Mouse (Mus musculus): ENCODE data around the gene Acaca. TPM values are rescaled to one million over a fixed set of nuclear protein-coding genes. Genes with fewer than 3 reads are reported as not detected.

Gene Acaca
- polyA plus RNA-seq, 1 experiment: 38.5 TPM

DNA sequence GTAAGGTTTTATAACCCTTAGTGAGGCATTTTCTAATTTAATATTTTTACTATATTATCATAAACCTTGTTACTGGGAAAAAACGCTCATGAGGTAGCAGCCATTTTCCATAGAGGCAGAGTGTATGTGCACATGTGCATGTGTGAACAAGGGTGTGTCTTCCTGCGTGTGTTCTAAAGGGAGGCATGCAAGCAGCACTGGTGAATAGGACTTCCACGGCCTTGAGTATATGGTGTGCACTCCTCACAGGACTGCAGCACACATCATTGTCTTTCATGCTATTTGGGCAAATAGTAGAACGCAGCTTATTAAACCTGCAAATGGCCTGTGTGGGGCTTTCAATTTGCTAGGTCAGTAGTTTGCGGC is 297.1 kb downstream of the Acaca start:
- WGBS: 80% methylated on average over 5 of the region's 5 CpGs
- Histone ChIP-seq H3K27ac (ENCODE audit: insufficient read depth, low read depth, low read length) (no peak overlapping the region), H3K4me3 (ENCODE audit: insufficient read depth, low read depth, low read length) (no peak overlapping the region), H3K4me1 (ENCODE audit: control insufficient read depth, insufficient read depth, low read length) (peaks cover 16% of the 10 kb centered on the region; the same call in 1 of the 2 replicates), H3K36me3 (ENCODE audit: control insufficient read depth, insufficient read depth, low read length) (no peaks in the 10 kb centered on the region), H3K27me3 (replicated peaks; ENCODE audit: control insufficient read depth, insufficient read depth, low read length) (no peaks in the 10 kb centered on the region)
- TF ChIP-seq CTCF (conservative IDR thresholded peaks at IDR 0.05; ENCODE audit: insufficient read depth, insufficient read length, low read depth, low read length) (no peak), POLR2A (IDR thresholded peaks at IDR 0.05; ENCODE audit: low read depth, low read length) (no peak)
- no peak for DNase-seq

DNA sequence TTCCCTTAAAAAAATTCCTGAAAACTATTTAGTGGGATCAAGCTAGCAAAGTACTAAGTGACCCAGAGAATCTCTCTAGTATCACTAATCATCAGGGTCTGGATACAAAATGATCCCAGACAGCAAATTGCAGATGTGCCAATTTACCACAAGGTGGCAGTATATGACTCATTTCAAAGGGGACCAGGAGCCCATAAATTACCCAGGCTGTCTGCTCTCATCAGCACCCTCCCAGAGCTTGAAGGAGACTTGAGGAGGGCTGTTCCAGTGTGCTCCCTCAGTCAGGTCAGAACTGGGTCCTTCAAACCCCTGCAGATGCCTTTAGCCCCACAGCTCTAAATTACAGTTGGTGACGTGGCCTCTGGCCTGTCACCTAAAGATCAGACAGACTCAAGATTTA is 300.1 kb downstream of the Acaca start:
- peaks cover 16% of the 10 kb centered on the region; the same call in 1 of the 2 replicates for H3K4me1 ChIP-seq (ENCODE audit: control insufficient read depth, insufficient read depth, low read length)
- no peaks in the 10 kb centered on the region for H3K36me3 ChIP-seq (ENCODE audit: control insufficient read depth, insufficient read depth, low read length)
- no peaks in the 10 kb centered on the region for H3K27me3 ChIP-seq (replicated peaks; ENCODE audit: control insufficient read depth, insufficient read depth, low read length)
- H3K4me3 ChIP-seq (ENCODE audit: insufficient read depth, low read depth, low read length): no peak overlapping the region
- WGBS: 67% methylated on average over 1 of the region's 1 CpGs
- TF ChIP-seq CTCF (conservative IDR thresholded peaks at IDR 0.05; ENCODE audit: insufficient read depth, insufficient read length, low read depth, low read length): peak; percentile 61
- TF ChIP-seq POLR2A (IDR thresholded peaks at IDR 0.05; ENCODE audit: low read depth, low read length): no peak
- no peak overlapping the region for H3K27ac ChIP-seq (ENCODE audit: insufficient read depth, low read depth, low read length)
- DNase-seq: peak; percentile 68

DNA sequence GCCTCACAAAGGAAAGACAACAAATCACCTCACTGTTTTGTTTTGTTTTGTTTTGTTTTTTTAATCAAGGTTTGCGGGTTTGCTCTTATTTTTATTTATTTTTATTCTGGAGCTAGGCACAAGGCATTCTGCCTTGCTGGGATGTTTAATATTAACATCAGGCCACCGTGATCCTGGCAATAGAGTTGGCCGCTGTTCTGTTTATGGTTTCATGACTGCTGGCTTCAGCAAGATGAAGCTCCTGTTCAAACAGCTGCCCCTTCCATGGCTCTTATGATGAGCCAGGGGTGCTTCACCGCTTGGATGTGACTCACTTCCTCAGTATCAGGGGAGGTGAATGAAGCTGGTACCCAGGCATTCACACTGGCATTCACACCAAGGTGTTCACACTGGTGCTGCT is 300.9 kb downstream of the Acaca start:
- Histone ChIP-seq H3K36me3 (ENCODE audit: control insufficient read depth, insufficient read depth, low read length) (no peaks in the 10 kb centered on the region), H3K4me3 (ENCODE audit: insufficient read depth, low read depth, low read length) (no peak overlapping the region), H3K27me3 (replicated peaks; ENCODE audit: control insufficient read depth, insufficient read depth, low read length) (no peaks in the 10 kb centered on the region), H3K27ac (ENCODE audit: insufficient read depth, low read depth, low read length) (0 out of 2 replicates have a peak overlapping the region, but pooled peaks have one; percentile 1), H3K4me1 (ENCODE audit: control insufficient read depth, insufficient read depth, low read length) (peaks cover 16% of the 10 kb centered on the region; the same call in 1 of the 2 replicates)
- peak; percentile 65 for DNase-seq
- TF ChIP-seq CTCF (conservative IDR thresholded peaks at IDR 0.05; ENCODE audit: insufficient read depth, insufficient read length, low read depth, low read length): no peak
- no peak for TF ChIP-seq POLR2A (IDR thresholded peaks at IDR 0.05; ENCODE audit: low read depth, low read length)
- WGBS: 51% methylated on average over 4 of the region's 4 CpGs

DNA sequence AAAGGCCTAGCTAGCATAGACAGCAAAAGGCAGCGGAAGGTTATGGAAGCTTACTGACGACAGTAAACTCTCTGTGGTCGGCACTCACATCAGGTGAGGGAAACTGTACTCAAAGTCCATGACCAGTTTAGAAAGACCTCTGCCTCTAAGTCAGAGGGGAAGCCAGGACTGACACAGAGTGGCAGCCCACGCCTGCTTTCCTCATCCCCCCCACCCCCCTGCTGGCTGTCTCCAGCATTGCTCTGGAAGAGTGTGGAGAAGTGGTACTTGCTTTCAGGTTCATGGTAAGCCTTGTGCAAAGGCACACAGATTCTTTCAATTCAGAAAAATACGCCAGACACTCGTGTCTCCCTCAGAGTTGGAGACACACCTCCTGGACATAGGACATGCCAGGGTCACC is 305.4 kb downstream of the Acaca start:
- Histone ChIP-seq H3K36me3 (ENCODE audit: control insufficient read depth, insufficient read depth, low read length) (no peaks in the 10 kb centered on the region; the same call in 1 of the 2 replicates), H3K27me3 (replicated peaks; ENCODE audit: control insufficient read depth, insufficient read depth, low read length) (no peaks in the 10 kb centered on the region), H3K27ac (ENCODE audit: insufficient read depth, low read depth, low read length) (no peak overlapping the region), H3K4me1 (ENCODE audit: control insufficient read depth, insufficient read depth, low read length) (peaks cover 4% of the 10 kb centered on the region; the same call in 1 of the 2 replicates), H3K4me3 (ENCODE audit: insufficient read depth, low read depth, low read length) (no peak overlapping the region)
- TF ChIP-seq POLR2A (IDR thresholded peaks at IDR 0.05; ENCODE audit: low read depth, low read length): no peak
- peak; percentile 26; the same call in 1 of the 2 replicates for TF ChIP-seq CTCF (conservative IDR thresholded peaks at IDR 0.05; ENCODE audit: insufficient read depth, insufficient read length, low read depth, low read length)
- 65% methylated on average over 6 of the region's 6 CpGs for WGBS
- no peak for DNase-seq

DNA sequence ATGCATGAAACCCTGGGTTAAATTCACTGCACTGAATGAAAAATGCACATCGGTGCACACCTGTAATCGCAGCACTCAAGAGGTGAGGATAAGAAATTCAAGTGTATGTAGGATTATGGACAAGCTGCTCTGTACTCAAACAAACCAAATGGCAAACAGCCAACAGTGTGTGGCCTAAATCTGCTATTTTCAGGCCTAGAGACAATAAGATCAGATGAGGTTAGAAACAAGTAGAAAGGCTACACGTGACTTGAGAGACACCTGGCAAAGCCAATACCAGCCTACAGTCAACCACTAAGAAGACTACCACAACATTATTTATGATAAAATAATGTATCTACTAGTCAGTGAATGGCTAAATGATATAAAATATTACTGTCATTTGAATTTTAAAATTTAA is 310.9 kb downstream of the Acaca start:
- Histone ChIP-seq H3K36me3 (ENCODE audit: control insufficient read depth, insufficient read depth, low read length) (peaks cover 2% of the 10 kb centered on the region; the same call in 1 of the 2 replicates), H3K27ac (ENCODE audit: insufficient read depth, low read depth, low read length) (no peak overlapping the region), H3K4me3 (ENCODE audit: insufficient read depth, low read depth, low read length) (no peak overlapping the region), H3K4me1 (ENCODE audit: control insufficient read depth, insufficient read depth, low read length) (peaks cover 8% of the 10 kb centered on the region; the same call in 1 of the 2 replicates), H3K27me3 (replicated peaks; ENCODE audit: control insufficient read depth, insufficient read depth, low read length) (no peaks in the 10 kb centered on the region)
- TF ChIP-seq CTCF (conservative IDR thresholded peaks at IDR 0.05; ENCODE audit: insufficient read depth, insufficient read length, low read depth, low read length): no peak
- no peak for DNase-seq
- 77% methylated on average over 3 of the region's 3 CpGs for WGBS

DNA sequence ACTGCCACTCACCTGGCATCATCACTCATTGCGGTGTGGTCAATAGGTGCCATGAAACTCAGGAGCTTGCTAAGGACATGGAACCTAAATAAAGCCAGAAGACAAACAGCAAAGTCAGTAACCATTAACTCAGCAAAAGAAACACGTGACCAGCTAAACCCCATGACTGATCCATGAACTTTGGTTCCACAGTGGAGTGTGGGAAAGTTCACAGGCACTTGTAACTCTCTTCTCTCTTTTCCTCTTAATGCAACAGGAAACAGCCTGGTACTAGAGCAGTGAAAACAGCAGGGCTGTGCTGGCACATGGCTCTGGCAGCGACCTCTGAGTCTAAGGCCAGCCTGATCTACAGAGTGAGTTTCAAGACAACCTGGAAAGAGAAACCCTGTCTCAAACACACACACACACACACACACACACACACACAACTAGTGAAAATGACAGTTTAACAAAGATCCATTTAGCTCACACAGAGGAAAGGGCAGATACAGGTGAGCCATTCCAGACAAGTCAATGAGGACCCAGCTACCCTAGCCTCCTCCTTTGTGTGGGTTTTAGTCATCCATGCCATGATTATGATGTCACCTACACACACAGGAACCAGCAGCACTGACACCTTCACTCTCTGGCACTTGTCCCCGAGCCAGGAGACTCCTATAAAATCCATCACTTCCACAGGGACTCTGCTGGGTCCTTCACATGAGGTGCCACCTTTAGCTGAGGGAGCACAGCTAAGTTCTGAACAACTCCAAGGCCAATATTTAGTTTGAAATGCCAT is 313.3 kb downstream of the Acaca start:
- no peaks in the 10 kb centered on the region for H3K27me3 ChIP-seq (replicated peaks; ENCODE audit: control insufficient read depth, insufficient read depth, low read length)
- peaks cover 8% of the 10 kb centered on the region; the same call in 1 of the 2 replicates for H3K4me1 ChIP-seq (ENCODE audit: control insufficient read depth, insufficient read depth, low read length)
- peak; percentile 89 for DNase-seq
- peaks cover 3% of the 10 kb centered on the region; the same call in 1 of the 2 replicates for H3K36me3 ChIP-seq (ENCODE audit: control insufficient read depth, insufficient read depth, low read length)
- H3K27ac ChIP-seq (ENCODE audit: insufficient read depth, low read depth, low read length): peak overlapping the region; percentile 66
- peak overlapping the region; percentile 38 for H3K4me3 ChIP-seq (ENCODE audit: insufficient read depth, low read depth, low read length)
- 53% methylated on average over 4 of the region's 4 CpGs for WGBS
- TF ChIP-seq CTCF (conservative IDR thresholded peaks at IDR 0.05; ENCODE audit: insufficient read depth, insufficient read length, low read depth, low read length): no peak

Other genes starting within 250 kb of the Acaca start
- 5.5 and 7.2 TPM in 2 replicates for gene Ddx52, start 187.6 kb upstream of the Acaca start, polyA plus RNA-seq (2012; rRNA removed)
- 21.0 and 25.8 TPM in 2 replicates for gene Synrg, start 165.2 kb upstream of the Acaca start, polyA plus RNA-seq (2012; rRNA removed)
- 60.3 and 65.0 TPM in 2 replicates for gene Dusp14, start 60.4 kb upstream of the Acaca start, polyA plus RNA-seq (2012; rRNA removed)
- gene Tada2a, start 72 bp upstream of the Acaca start, polyA plus RNA-seq (2012; rRNA removed): 5.2 and 5.6 TPM in 2 replicates
- not detected in 2 replicates for gene Gm11437, start 37.8 kb downstream of the Acaca start, polyA plus RNA-seq (2012; rRNA removed)

Measured in kidney, adult 2 months (tissue).